Mouse (Mus musculus) G1E (cell line): Measurements from ENCODE around the gene Tiam2.

Experiments
- CTCF ChIP-seq: IDR thresholded peaks from 2 replicates; pipeline ENCODE4 v1.5.1; 2012; ENCODE audit warnings: low read depth, low read length, inconsistent platforms, mixed read lengths
- TAL1 ChIP-seq: conservative IDR thresholded peaks from 2 replicates; pipeline ENCODE4 v1.6.1; 2012; ENCODE audit warnings: low read depth, low read length, inconsistent platforms, mixed read lengths

DNA sequence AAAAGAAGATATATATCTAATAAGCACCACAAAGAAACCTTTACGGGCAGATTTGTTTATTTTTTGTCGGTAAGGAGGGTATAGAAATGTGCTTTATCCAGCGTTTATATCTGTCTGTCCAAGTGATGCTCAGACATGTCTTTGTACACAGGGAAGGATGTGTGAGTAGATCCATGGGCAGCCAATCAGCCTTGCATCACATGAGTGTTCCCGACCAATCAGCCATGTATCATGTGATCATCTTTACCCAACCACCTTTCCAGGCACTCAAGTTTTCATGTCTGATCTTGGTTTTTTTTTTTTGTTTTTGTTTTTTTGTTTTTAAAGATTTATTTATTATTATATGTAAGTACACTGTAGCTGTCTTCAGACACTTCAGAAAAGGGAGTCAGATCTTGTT, 3.1 kb downstream of the Tiam2 start:
- no peak for TF ChIP-seq CTCF
- no peak for TF ChIP-seq TAL1
